Mouse (Mus musculus) cerebellum, postnatal 10 days (tissue): ENCODE data around the gene Sh3bp1.

Source experiments
- DNase-seq, 2 experiments: peaks; one replicate each; pipeline ENCODE4 v3.0.0; 2021; ENCODE audit warnings: mixed read lengths in 2 of 2

Sh3bp1 gene

DNA sequence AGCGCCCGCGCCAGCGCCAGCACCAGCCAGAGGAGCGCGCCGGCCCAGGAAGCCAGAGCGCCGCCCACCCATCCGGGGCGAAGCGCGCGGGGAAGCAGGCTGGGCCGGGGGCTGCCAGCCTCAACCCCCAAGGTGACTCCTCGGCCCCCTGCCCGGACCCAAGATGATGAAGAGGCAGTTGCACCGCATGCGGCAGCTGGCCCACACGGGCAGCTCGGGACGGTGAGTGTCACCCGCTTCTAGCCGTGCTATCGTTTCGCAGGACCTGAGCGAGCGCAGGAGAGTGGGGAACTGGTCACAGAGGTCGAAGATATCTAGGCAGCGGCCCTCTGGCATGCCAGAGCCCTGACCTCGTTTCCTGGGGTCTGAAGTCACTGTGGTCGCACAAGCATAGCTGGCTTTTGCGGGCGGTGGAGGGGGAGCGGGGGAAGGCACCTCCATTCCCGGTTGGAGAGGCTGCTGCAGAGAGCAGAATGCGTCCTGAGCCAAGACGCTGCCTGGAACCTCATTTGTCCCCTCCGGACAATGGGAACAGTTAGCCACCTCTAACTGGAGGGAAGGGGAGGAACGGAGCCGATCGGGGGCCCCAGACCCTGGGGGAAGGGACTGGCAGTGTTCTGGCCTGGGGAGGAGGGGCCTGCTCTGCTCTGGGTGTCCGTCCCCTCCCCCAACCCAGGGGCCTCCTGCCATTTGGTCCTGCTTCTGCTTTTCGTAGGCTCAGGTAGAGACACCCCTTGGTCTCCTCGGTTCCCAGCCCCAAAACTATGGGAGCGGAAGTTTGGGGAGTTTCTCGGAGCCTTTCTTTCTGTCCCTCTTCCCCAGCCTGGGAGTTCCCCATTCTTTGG lies at the start of gene Sh3bp1:
TSS of gene Sh3bp1 (plus strand) at position 29 of the 845 bp plus-strand sequence.
- peak; percentile 62 to 63 for DNase-seq

DNA sequence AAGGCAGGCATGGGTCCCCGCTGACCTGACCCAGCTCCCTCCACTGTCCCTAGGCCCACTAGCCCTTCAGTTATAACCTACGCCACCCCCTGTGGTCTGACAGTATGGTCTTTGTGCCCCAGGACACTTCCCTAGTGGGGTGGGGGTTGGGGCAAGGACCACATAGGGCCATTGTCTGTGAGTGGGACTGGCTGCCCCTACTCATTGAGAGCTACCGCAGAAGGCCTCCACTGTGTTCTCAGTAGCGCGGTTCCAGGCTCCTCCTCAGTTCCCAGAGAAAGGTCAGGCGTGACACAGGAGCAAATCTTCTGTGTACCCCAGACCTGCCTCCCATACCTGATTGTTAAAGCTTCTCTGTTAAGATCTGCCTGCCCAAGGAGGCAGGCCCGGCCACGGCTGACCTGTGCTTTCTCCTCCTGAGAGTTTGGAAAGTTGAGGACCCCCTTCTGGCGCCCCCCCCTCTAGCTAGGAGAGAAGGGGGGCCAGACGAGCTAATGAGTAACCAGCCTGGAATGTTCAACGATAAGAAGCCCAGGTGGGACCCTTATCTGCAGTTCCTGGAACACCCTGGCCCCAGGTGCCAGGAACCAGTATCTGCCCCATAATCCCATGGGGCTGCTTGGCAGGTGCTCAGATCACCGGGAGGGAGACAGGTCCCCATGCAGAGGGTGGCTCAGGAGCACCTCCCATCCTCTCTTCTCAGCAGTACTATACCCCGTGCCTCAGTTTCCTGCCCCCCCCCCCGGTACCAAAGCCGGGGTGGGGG lies 49.3 kb upstream of the Sh3bp1 start:
- DNase-seq: no peak

DNA sequence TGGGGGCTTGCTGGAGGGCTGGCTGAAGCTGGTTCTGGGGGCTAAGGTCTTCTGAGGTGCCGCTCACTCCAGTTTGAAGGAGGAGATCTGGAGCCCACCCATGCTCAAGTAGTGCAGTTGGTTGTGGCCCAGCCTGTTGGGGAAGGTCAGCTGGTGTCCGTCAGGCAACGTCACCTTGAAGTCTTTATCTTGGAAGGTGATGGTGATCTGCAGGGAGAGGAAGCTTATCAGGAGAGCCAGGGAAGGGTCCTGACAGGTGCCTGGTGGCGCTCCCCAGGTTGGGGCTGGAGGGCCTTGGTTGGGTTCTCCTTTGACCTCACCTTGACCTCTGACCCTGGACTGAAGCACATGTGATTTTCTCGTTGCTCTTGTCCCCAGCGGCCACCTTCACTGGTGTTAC lies 48.6 kb upstream of the Sh3bp1 start:
- DNase-seq: no peak

DNA sequence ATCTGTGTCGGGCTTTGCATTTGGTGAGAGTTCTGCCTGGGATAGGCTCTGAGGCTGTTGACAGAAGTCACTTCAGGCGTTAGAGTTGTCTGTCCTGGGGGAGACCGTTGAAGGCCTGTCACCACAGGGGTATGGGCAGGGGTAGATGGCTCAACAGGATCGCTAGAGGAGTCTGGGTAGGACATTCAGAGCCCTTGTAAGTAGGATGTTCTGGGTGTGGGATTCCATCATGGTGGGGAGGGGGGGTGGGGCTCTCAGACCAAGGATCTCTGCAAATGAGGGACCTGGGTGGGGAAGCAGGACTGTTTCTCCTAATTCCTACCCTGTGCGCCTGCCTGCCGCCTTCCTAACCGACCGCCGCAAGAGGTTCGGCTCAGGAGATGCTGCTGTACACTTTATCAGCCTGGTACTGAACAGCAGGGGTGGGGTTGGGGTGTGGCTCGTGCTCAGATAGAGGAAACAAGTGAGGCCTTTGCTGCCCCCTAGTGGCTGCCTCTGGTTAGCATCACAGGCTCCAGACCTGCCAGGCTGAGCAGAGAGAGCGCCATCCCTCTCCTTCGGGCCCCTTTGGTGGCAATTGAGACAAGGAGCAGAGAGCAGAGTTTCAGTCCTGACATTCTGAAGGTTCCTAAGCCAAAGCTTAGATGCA lies 47.9 kb upstream of the Sh3bp1 start:
- DNase-seq: peak; percentile 97 to 98

DNA sequence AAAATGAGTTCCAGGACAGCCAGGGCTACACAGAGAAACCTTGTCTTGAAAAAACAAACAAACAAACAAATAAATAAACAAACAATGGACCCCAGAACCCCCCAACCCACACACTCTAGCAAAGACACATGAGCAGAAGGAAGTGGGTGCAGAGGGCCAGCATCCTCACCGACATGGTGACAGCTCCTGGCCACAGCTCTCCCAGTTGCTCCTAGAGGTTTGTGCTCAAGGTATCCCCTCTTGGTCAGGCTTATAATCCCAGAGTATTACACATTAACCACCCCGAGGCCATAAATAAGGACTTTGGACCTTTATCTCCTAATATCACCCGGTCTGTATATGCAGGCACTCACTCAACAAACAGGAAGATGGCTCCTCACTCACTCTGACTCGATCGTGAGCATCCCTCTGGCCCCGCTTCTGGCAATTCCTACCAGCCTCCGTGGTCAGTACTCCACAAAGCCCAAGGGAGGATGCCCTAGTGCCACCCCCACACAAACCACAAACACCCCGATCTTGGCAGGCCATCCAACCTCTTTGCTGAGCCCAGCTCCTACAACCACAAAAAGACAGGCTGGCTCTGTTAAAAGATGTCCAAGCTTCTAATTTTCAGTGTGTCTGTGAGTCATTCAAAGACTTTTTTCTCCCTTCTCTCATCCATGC lies 44.1 kb upstream of the Sh3bp1 start, which contains the start of gene Lgals2:
TSS of gene Lgals2 (minus strand) at position 227 of the 663 bp plus-strand sequence.
- peak in 1 of 2 experiments; percentile 23 for DNase-seq

DNA sequence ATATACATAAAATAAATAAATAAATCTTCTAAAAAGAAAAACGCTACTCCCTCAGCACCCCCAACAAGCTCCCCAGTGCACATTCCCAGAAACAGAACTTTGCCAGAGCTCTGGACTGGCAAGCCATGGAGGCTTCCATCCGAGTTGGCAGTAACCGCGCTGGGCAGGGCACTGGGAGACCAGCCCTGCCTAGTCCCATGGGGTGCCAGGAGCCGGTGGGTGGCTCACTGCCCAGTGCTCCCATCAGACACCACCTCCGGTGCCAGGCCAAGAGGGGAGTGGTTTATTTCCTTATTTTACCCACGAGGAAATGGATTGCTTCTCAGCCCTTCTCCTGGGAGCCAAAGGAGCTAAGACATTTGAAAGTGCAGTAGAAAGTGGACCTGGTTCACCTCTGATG lies 42.6 kb upstream of the Sh3bp1 start:
- peak; percentile 66 to 79 for DNase-seq

DNA sequence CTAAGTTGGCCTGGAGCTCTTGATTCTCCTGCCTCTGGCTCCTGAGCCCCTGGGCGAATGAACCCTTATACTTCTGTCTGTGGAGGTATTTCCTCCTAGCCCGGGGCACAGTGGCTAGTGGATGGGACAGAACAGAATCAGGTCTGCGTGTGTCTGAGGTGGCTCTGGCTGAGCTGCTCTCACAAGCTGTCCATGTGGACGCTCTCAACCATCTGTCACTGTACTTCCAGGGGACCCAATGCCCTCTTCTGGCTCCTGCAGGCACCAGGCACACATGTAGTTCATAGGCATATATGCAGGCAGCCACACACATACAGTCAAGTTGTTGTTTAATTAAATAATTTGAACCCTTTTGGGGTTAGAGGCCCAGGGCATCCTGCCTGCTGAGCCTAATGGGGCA lies 40.3 kb upstream of the Sh3bp1 start:
- peak; percentile 63 to 67 for DNase-seq

DNA sequence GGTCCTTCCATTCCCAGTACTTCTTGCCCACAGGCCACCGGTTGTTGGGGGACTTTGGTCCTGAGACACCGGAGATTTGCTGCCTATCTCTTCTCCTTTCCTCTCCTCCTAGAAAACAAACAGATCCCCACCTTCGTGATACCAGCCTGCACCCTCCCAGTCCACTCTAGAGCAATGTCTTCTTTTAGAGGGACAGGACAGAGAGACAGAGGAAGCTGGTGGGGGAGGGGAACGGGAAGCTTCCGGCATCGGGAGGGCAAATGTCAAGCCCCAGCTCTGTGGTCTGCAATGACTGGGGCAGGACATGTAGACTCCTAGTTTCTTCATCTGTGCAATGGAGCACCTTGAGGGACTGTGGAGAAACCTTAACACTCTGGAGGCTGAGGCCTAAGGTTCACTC lies 39.9 kb upstream of the Sh3bp1 start:
- no peak for DNase-seq

DNA sequence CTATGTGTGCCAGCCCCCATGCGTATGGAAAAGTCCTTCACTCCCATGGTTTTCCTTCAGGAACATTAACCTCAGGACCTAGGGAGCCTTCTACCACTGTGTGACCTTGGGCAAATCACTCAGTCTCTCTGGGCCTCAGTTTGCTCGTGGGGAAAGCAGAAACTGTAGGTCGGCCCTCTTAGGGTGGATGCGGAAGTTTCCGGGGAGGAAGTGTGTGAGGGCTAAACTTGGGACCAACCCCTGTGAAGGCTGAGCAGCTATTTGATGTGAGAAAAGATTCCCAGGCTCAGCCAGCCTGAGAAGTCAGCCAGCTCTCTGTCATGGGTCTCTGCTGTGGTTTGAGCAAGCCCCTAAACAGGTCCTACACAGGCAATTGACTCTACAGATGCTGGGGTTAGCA lies 37.3 kb upstream of the Sh3bp1 start:
- no peak for DNase-seq

DNA sequence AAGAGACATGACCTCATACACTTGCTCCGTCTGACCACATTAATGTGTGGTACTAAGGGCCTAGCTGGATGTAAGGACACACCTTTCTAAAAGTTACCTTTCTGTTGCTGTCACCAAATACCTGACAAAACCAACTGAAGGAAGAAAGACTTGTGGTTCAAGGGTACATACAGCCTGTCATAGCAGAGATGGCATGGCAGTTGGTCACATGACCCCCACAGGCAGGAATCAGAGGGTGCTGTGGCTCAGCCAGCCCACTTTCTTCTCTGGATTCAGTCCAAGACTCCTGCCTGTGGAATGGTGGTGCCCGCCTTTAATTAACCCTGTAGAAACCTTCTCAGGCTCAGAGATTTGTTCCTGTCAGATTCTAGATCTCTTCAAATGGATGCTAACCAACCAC lies 36.4 kb upstream of the Sh3bp1 start:
- DNase-seq: no peak

DNA sequence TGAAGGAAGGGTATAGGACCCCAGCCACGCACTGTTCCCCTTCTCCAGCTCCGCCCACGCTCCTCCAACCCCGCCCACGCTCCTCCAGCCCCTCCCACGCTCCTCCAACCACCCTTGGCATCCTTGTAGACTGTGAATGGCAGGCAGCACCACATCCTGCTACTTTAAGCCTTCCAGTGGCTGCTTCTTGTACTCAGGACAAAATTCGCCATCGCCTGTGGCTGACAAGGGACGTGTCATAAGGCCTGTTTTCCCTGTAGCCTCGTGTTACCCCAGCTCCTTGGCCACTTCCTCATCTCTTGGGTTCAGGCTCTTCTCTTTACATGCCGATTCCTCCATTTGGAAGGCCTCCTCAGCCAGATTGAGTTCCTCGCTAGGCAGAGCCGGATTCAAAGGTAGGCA lies 35.7 kb upstream of the Sh3bp1 start:
- no peak for DNase-seq

DNA sequence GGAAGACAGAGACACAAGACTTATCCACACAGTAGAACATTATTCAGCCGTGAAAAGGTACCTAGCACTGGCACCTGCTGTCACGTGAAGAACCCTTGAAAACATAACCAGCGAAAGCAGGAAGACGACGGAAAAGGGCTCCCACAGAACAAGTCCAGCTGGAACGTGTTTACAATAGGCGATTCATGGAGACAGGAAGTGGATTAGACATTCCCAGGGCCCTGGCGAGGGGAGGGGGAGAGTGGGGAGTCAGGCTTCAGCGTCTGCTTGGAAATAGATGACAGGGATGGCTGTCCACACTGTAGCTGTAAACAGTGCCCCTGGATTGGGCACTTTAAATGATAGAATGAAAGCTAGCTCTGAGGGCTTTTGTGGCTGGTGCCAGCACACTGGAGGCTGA lies 31.2 kb upstream of the Sh3bp1 start:
- peak; percentile 53 to 54 for DNase-seq

DNA sequence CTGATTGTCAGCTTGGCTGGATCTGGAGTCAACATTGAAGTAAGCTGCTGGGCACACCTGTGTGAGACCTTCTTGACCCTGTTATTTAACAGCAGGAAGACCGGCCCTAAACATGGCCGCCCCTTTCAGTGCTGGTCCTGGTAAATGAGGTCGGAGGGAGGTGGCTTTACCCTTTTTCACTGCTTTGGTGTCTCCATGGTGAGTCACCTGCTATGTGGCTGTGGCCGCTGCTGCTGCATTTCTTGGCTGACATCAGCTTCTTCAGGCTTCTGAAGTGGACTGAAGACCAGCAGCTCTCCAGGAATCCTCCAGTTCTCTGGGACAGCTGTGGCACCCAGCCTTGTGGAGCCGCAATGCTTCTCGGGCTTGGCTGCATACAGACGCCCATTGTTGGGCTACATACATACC lies 30.7 kb upstream of the Sh3bp1 start:
- no peak for DNase-seq

DNA sequence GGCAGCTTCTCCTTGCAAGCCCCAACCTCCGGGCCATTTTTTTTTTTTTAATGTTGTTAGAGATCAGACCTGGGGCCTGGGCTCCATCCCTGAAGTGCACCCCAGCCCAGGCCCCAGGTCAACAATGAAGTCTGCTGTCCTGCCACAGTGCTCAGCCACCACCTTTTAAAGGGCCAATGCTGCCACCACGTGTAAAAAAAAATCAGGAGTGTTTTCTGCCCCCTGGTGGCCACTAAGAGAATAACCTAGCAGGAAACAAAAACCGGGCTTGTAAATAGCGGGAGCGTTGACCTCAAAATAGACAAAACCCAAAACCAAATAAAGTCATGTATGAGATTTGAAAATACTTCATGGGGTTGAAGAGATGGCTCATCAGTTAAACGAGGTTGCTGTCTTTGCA lies 29.8 kb upstream of the Sh3bp1 start:
- peak; percentile 68 to 75 for DNase-seq

DNA sequence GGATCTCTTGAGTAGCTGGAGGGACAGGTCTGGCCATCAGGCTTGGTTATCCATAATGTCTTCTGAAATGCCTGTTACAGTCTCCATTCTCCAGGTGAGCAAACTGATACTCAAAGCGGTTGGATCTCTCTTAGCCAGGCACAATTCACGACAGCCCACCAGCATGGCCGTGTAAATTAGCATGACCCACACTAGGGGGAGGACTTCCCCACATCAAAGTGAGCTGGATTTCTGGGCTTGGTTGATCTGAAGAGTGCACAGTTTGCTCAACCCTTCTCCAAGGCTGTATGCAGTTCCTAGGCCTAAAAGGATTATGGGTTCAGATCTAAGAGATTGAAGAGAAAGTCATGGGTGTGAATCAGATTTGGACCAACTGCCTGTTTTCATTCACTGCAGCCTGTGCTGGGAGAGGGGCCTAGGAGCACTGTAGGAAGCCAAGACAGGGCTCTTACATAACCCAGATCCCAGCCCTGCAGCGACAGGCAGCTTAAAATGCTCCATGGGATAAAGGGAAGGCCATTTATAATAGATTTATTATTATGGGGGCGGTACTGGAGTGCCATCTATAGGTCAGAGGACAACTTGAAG lies 27.5 kb upstream of the Sh3bp1 start:
- DNase-seq: no peak

DNA sequence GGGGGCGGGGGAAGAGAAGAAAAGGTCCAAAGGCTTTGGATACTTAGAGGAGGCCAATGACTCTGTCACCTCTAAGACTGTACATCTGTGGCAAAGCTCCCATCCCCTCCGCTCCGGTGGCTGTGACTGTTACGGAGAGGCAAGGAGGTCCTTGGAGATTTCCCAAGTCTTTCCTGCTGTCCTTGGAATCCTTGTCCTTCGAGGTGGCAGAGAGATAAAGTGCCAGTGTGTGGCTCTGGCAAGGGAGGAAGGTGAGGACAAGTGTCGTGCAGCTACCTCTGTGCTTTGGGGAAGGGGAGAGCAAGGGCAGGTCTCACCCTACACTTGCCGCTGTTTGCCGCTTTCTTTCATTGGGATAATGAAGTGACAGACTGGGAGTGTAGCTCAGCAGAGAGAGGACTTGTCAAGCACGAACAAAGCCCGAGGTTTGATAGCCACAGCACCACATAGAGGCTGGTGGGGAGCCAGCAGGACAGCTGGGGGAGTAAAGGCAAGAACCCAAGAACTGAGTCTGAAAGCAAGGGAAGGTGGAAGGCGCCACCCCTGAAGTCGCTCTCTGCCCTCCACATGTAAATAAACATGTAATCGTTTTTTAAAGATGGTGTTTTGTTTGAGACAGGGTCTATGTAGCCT lies 25.6 kb upstream of the Sh3bp1 start:
- peak; percentile 61 to 63 for DNase-seq

DNA sequence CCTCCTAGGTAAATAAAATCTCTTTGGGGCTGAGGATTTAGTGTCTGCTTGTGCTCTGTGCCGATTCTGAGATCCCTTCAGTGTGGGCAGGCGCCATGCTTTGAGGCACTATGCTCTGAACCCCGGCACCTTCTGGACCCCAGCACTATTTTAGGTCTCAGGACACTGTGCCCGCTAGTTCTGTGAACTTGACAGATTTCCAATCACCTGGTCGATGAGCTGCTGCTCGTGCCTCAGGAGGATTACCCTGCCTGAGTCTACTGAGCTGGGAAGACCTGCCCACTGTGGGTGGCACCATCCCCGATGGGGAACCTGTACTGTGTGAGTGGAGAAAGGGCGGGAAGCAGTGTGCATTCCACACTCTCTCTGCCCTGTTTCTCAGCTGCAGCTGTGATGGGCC lies 24.6 kb upstream of the Sh3bp1 start:
- DNase-seq: no peak

DNA sequence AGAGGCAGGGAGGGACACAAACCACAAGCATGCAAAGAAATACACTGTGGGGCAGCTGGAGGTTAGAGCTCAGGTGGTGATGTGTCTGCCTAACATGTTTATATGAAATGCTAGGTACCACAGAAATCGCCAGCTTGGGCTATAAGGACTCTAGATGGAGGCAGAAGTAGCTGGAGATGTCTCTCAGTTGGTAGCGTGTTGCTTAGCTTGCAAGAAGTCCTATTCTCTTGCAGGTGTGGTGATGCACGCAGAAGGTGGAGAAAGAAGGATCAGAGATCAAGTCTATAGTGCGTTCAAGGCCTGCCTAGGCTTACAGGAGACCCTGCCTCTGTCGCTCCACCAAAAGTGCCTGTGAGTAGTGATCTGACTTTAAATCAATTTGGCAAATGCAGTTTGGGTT lies 24.0 kb upstream of the Sh3bp1 start:
- DNase-seq: no peak

DNA sequence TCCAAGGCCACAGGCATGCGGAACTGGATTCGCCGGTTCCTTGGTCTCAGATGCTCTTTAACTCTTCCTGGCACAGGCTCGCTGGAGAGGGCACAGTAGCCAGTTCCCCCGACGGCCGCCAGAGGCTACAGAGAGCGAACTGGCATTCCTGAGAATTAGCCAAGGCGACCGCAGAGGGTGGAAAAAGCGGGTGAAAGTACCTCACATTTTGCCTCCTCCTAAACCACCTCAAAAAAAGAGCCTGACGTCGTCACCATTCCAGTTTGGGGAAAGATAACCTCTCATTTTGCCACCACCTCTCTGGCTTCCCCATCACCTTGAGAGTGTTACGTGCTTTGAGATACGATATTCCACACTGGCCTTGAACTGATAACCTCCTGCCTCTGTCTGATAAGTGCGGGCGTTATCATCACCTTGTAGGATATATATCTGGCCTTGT lies 23.3 kb upstream of the Sh3bp1 start:
- DNase-seq: peak; percentile 95

DNA sequence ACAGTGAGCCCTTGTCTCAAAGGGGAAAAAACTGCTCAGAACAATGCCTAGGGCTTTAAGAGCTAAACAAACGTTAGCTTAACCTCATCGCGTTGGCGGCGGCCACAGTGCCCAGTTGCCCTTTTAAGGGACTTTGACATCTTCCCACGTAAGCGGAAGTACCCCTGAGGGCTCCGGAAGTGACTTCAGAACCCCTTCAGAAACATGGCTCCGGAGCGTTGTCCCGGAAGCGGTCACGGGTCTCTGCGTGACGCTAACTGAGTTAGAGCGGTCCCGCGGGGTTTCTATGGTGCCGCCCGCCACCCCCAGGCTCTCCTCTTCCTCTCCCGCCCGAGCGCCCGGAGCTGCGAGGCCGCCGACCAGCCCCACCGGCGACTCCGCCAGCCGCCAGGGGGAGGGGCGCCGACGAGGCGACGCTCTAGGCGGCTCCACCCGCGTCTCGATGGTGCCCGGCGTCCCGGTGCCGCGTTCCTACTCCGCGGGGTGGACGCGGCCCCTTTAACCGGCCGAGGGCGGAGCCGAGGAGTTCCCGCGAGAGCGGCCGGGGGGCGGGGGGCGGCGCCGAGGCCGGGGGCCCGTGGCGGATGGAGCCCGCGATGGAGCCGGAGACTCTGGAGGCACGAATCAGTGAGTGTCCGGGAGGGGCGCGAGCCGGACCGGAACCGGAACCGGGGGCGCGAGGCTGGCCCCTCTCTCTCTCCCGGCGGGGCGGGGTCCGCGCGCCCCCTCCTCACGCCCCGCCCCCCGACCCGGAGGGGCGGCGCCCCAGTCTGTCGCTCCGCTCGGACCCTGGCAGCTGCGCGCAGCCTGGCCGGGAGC lies 22.4 kb upstream of the Sh3bp1 start, which contains the start of gene Gga1:
TSS of gene Gga1 (plus strand) at position 200 of the 819 bp plus-strand sequence.
- DNase-seq: peak; percentile 97 to 99

DNA sequence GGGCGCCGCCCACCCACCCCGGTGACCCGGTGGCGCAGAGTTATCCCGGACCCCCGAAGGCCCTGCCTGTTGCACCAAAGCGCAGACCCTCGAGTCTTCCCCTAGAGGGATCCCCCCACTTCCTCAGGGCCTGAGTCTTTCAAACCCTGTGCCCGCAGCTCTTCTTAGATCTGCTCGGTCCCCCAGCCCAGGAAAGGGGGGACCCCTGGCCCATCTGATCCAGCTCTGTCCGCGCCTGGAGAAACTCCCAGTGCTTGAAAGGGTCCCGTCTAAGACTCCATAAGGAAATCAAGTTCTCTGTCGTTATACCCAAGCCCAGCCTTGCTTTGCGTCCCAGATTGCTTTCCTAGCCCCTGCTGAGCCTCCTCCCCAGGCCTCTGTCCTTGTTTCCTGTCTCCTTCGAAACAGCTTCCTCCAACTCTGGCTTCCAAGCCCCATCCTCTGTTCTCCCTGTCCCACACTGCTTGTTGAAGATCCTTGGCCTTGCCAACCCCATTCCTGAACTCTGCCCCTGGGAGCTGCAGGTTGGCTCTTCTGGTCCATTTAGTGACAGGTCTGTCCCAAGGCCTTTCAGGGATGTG lies 21.7 kb upstream of the Sh3bp1 start:
- no peak for DNase-seq
